Mouse (Mus musculus) kidney, postnatal 0 days (tissue): ENCODE data around the gene Fignl2. TPM values are rescaled to one million over a fixed set of nuclear protein-coding genes. Genes with fewer than 3 reads are reported as not detected.

Experiments used
- ATAC-seq: fragments of 200-750 bp; cut with Nextera tagmentation; replicated peaks from 2 replicates; pipeline ENCODE4 v1.8.0; 2017; ENCODE audit warnings: low read depth, moderate number of reproducible peaks, moderate TSS enrichment, moderate library complexity; ENCODE audit not compliant: low FRiP score
- DNase-seq: peaks from one replicate; pipeline ENCODE4 v3.0.0-alpha.2; 2016; ENCODE audit warnings: low spot score
- H3K27ac ChIP-seq: fragments of 300-500 bp; sonication (generic); 2 replicates; pipeline ENCODE4 v1.5.1; 2014; ENCODE audit warnings: mild to moderate bottlenecking
- H3K27me3 ChIP-seq: fragments of 300-500 bp; sonication (generic); 2 replicates; pipeline ENCODE4 v1.6.1; 2014; ENCODE audit warnings: low read length, mixed read lengths; ENCODE audit not compliant: insufficient read depth
- H3K36me3 ChIP-seq: fragments of 300-500 bp; sonication (generic); 2 replicates; pipeline ENCODE4 v1.6.1; 2014; ENCODE audit warnings: low read length, mixed read lengths; ENCODE audit not compliant: insufficient read depth
- H3K4me1 ChIP-seq: fragments of 300-500 bp; sonication (generic); replicated peaks from 2 replicates; pipeline ENCODE4 v1.6.1; 2014; ENCODE audit warnings: antibody characterized with exemption, low read length, mixed read lengths; ENCODE audit not compliant: insufficient read depth
- H3K4me2 ChIP-seq: fragments of 300-500 bp; sonication (generic); 2 replicates; pipeline ENCODE4 v1.6.1; 2014; ENCODE audit warnings: mild to moderate bottlenecking, low read length, moderate library complexity, mixed read lengths
- H3K4me3 ChIP-seq: fragments of 300-500 bp; sonication (generic); replicated peaks from 2 replicates; pipeline ENCODE4 v1.5.1; 2014; ENCODE audit warnings: low read depth, low read length
- H3K9ac ChIP-seq: fragments of 300-500 bp; sonication (generic); 2 replicates; pipeline ENCODE4 v1.6.1; 2014; ENCODE audit warnings: low read depth, low read length
- H3K9me3 ChIP-seq: fragments of 300-500 bp; sonication (generic); replicated peaks from 2 replicates; pipeline ENCODE4 v1.6.1; 2016; ENCODE audit warnings: low read length, inconsistent platforms, mixed read lengths
- CTCF ChIP-seq: IDR thresholded peaks from 2 replicates; pipeline ENCODE4 v1.5.1; 2016; ENCODE audit warnings: antibody characterized with exemption, low read depth, mild to moderate bottlenecking, moderate library complexity
- WGBS: fragments of 180-500 bp; shearing (Covaris S2); extraction: QIAGEN DNeasy Blood & Tissue Kit; methylation state at CpG from one replicate; pipeline ENCODE4 v1.1.7; 2014; 5-methylcytosine and 5-hydroxymethylcytosine counted together
- polyA plus RNA-seq: library from polyadenylated mRNA; unstranded; fragments of >200 nt; fragmentation: Nextera tagmentation; extraction: Ambion mirVana; gene quantifications from 2 replicates; pipeline ENCODE4 v1.2.1, GENCODE M21; 2015

Gene Fignl2
- 0.38 and 0.47 TPM in 2 replicates for polyA plus RNA-seq

GRCm38 (mm10) chr15:101077813-101078730 is at the start of gene Fignl2:
Fignl2 (minus strand) TSS chr15:101078567.
- ATAC-seq, result peak; percentile 38

DNA sequence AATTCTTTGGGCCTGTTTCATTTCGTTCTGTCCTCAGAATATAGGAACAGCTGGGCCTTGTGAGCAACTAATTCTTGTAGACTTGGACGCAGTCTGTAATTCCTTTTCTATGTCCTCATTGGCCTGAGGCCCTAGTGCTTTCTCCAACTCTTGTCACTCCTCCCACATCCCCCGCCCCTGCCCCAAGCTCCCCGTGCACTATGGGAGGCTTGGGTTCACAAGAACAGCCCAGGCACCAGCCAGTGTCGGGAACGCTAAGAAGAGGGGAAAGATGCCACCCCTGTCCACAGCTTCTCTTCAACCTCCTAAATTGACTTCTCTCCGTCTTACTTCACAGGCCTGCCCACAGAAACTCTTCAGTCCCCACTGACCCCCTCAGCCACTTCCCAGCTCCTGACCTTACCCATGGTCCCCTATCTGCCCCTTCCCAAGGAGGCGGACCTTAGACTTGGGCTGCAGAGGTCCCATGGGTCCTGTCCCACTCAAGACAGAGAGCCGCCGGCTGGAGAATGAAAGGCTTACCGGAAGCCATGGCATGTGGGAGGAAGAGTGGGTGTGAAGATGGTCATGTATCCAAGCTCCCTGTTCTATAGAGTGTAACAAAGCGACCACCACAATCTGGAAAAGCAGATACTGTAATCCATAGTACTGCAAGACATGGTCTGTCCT is 48.6 kb upstream of the Fignl2 start:
- no peak overlapping the region for H3K9ac ChIP-seq
- H3K9me3 ChIP-seq, result no peaks in the 10 kb centered on the region
- peak; percentile 21; the same call in 1 of the 2 replicates for ATAC-seq
- H3K36me3 ChIP-seq, result no peaks in the 10 kb centered on the region
- H3K27ac ChIP-seq, result peak overlapping the region; percentile 86
- H3K27me3 ChIP-seq, result no peaks in the 10 kb centered on the region
- peak; percentile 93 for DNase-seq
- WGBS, result 51% methylated on average over 12 of the region's 12 CpGs
- H3K4me3 ChIP-seq, result no peak overlapping the region
- no peak for TF ChIP-seq CTCF
- H3K4me1 ChIP-seq, result peaks cover 28% of the 10 kb centered on the region
- no peak overlapping the region for H3K4me2 ChIP-seq

More at GRCm38 (mm10) chr15:101077813-101078730, at the start of gene Fignl2:
- H3K27me3 ChIP-seq, result no peaks in the 10 kb centered on the region
- peak within 1 kb of the TSS; percentile 76 for H3K4me2 ChIP-seq
- DNase-seq, result peak; percentile 60
- peak within 1 kb of the TSS; percentile 92 for H3K4me3 ChIP-seq
- WGBS, result under 1% methylated on average over 56 of the region's 96 CpGs
- H3K9me3 ChIP-seq, result no peaks in the 10 kb centered on the region
- TF ChIP-seq CTCF, result no peak
- H3K27ac ChIP-seq, result peak within 1 kb of the TSS; percentile 99
- no peaks in the 10 kb centered on the region for H3K36me3 ChIP-seq
- H3K9ac ChIP-seq, result peak within 1 kb of the TSS; percentile 94
- H3K4me1 ChIP-seq, result peaks cover 45% of the 10 kb centered on the region

GRCm38 (mm10) chr15:101125561-101125960 is 47.2 kb upstream of the Fignl2 start:
- no peaks in the 10 kb centered on the region for H3K27me3 ChIP-seq
- WGBS, result 86% methylated on average over 6 of the region's 6 CpGs
- H3K36me3 ChIP-seq, result no peaks in the 10 kb centered on the region
- peaks cover 15% of the 10 kb centered on the region; the same call in 1 of the 2 replicates for H3K4me1 ChIP-seq
- H3K9ac ChIP-seq, result no peak overlapping the region
- no peak overlapping the region for H3K4me2 ChIP-seq
- no peaks in the 10 kb centered on the region for H3K9me3 ChIP-seq
- H3K27ac ChIP-seq, result peak overlapping the region; percentile 86; the same call in 1 of the 2 replicates
- DNase-seq (no peak), ATAC-seq (no peak)
- no peak for TF ChIP-seq CTCF
- no peak overlapping the region for H3K4me3 ChIP-seq

DNA sequence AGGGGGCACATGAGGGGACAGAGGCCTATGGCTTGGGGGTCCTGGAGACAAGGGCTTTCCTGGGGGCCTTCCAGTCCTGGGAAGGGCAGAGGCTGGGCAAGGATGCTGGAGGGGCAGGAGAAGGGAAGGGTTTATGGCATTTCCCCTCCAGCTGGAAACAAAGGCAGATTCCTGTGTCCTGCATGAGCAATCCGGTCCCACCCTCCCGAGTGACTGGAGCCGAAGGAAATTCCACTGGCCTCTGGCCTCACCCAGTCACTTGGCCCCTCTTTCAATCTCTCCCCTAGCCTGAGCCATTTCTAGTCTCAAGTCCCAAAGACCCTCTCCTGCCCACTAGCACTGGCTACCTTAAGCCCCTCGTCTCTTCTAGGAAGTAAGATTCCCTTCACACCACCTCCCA is 44.8 kb upstream of the Fignl2 start:
- Histone ChIP-seq H3K4me2 (no peak overlapping the region), H3K36me3 (no peaks in the 10 kb centered on the region), H3K27ac (peak overlapping the region; percentile 50; the same call in 1 of the 2 replicates), H3K4me3 (no peak overlapping the region), H3K9ac (no peak overlapping the region), H3K9me3 (no peaks in the 10 kb centered on the region), H3K4me1 (peaks cover 11% of the 10 kb centered on the region; the same call in 1 of the 2 replicates), H3K27me3 (no peaks in the 10 kb centered on the region)
- ATAC-seq (no peak), DNase-seq (peak; percentile 38)
- 34% methylated on average over 4 of the region's 4 CpGs for WGBS
- no peak for TF ChIP-seq CTCF

DNA sequence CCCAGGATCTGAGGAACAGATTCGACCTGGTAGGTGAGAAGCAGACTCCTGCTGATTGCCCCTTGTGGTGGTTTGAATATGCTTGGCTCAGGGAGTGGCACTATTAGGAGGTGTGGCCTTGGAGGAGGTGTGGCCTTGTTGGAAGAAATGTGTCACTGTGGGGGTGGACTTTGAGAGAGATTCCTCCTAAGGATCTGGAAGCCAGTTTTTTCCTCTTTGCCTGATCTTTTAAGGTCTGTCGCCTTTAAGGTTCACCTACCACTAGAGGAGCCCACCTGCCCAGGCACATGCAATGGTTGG is 43.9 kb upstream of the Fignl2 start:
- 31% methylated on average over 2 of the region's 2 CpGs for WGBS
- TF ChIP-seq CTCF, result peak; percentile 53
- no peak overlapping the region for H3K4me2 ChIP-seq
- H3K27ac ChIP-seq, result no peak overlapping the region
- peaks cover 8% of the 10 kb centered on the region; the same call in 1 of the 2 replicates for H3K4me1 ChIP-seq
- H3K9me3 ChIP-seq, result no peaks in the 10 kb centered on the region
- no peak for ATAC-seq
- peak; percentile 67 for DNase-seq
- H3K4me3 ChIP-seq, result no peak overlapping the region
- no peaks in the 10 kb centered on the region for H3K27me3 ChIP-seq
- no peak overlapping the region for H3K9ac ChIP-seq
- H3K36me3 ChIP-seq, result no peaks in the 10 kb centered on the region

GRCm38 (mm10) chr15:101121411-101122289 is 43.3 kb upstream of the Fignl2 start:
- H3K9ac ChIP-seq, result no peak overlapping the region
- WGBS, result 77% methylated on average over 9 of the region's 9 CpGs
- ATAC-seq, result no peak

More at GRCm38 (mm10) chr15:101121411-101122289, 43.3 kb upstream of the Fignl2 start:
- no peak for TF ChIP-seq CTCF
- peaks cover 8% of the 10 kb centered on the region; the same call in 1 of the 2 replicates for H3K4me1 ChIP-seq
- no peak overlapping the region for H3K27ac ChIP-seq
- no peaks in the 10 kb centered on the region for H3K27me3 ChIP-seq
- no peak overlapping the region for H3K4me2 ChIP-seq
- no peaks in the 10 kb centered on the region for H3K36me3 ChIP-seq
- no peak overlapping the region for H3K4me3 ChIP-seq
- no peaks in the 10 kb centered on the region for H3K9me3 ChIP-seq
- no peak for DNase-seq
